Mouse (Mus musculus): Measurements from ENCODE around the gene Retreg2. TPM values are rescaled to one million over a fixed set of nuclear protein-coding genes. Genes with fewer than 3 reads are reported as not detected.

The Retreg2 gene
- polyA plus RNA-seq (2017; shearing (Covaris generic)), result 10 to 100 TPM; 15.1 to 27.4 TPM

GRCm38 (mm10) chr1:75142301-75143261, at the start of gene Retreg2, which contains the start of gene Cnppd1:
Retreg2 (plus strand) TSS chr1:75142778.
Cnppd1 (minus strand) TSS chr1:75142711.
- peak; percentile 74 for ATAC-seq

GRCm38 (mm10) chr1:75122211-75122610, 20.4 kb upstream of the Retreg2 start:
- no peak for ATAC-seq

- ATAC-seq, result peak; percentile 88
Observed at GRCm38 (mm10) chr1:75124346-75125321, 17.9 kb upstream of the Retreg2 start, which contains the start of gene Nhej1. Nhej1 (minus strand) TSS chr1:75125200.

DNA sequence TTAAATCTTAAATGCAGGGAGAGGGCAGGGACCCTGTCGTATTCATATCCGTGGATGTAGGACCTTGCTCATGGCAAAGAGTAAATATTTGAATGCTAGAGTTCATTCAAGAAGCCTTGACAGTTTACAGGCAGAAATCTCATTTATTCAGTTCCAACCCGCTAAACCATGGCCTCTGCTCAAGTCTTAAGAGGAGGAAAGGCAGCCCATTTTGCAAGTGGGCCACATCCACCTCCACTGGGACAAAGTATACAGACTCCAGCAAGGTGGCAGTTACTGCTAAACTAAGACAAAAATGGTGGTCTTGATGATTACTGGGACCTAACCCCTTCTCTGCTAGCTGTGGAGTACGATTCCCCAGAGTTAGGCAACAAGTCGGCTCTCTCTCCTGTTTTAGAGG, 17.2 kb upstream of the Retreg2 start:
- no peak for ATAC-seq

GRCm38 (mm10) chr1:75128641-75129040, 13.9 kb upstream of the Retreg2 start:
- ATAC-seq, result no peak

GRCm38 (mm10) chr1:75133421-75134207, 9.0 kb upstream of the Retreg2 start, which contains the start of gene Slc23a3:
Slc23a3 (minus strand) TSS chr1:75133890.
- no peak for ATAC-seq

- no peak for ATAC-seq
Observed at GRCm38 (mm10) chr1:75136293-75136692, 6.3 kb upstream of the Retreg2 start.

- ATAC-seq, result no peak
Observed at GRCm38 (mm10) chr1:75136730-75137129, 5.8 kb upstream of the Retreg2 start.

DNA sequence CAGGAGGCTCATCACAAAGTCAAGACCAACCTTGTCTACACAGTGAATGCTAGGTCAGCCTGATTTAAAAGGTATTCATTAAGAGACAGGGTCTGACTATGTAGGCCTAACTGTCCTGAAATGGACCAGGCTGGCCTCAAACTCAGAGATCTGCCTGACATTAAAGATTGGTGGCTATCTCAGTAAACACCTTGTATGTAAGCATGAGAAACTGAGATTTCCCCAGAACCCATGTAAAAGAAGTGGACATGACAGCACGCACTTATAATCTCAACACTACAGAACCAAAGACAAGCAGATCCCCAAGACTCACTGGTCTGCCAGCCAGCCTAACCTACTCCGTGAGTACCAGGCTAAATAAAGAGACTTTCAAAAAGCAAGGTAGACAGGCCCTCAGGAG, 4.1 kb upstream of the Retreg2 start:
- no peak for ATAC-seq

DNA sequence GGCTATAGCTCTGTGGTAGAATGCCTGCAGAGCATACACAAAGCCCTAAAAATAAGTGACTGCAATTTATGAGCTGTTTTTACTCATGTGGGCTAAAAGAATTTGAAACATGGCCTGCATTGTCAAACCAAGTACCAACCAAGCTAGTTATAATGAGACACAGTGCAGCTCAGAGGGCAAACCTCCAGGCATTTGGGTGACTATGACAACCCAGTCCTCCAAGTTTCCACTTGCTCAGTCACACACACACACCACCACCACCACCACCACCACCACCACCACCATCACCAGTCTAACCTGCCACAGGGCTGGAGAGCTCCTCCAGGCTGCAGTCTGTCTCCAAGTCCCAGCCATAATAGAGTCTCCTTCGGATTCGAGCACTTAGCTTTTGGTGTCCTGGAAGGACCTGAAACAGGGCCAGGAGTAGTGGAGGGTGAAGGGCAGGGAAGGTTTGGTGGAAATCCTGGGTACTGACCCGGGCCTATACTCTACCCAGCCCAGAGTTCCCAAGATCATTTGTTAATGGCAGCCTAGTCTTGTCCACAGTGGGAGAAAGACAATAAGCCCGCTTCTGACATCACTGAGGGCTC, 1.9 kb upstream of the Retreg2 start:
- ATAC-seq, result no peak

- ATAC-seq, result peak; percentile 57
Observed at GRCm38 (mm10) chr1:75141486-75142190, 940 bp upstream of the Retreg2 start.

- ATAC-seq, result no peak
Observed at GRCm38 (mm10) chr1:75145589-75145988, 3.0 kb downstream of the Retreg2 start.

GRCm38 (mm10) chr1:75147411-75148135, 5.0 kb downstream of the Retreg2 start:
- ATAC-seq, result no peak

DNA sequence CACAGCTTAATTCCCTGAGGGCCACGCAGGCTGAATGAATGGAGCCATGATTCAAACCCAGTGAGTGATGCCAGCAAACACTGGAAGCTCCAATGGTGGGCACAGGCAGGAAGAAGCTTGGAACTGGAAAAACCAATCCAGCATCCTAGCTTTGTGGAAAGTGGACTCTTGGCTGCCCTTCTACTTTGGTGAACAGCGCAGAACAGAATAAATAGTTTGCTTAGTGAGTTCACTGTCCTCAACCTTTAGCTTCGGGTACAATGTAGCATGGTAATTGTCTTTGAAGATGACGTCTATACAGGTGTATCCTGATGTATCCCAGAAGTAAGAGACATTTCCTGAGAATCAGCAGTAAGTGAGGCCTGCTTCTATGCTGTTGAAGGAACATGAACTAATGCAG, 6.1 kb downstream of the Retreg2 start:
- no peak for ATAC-seq

DNA sequence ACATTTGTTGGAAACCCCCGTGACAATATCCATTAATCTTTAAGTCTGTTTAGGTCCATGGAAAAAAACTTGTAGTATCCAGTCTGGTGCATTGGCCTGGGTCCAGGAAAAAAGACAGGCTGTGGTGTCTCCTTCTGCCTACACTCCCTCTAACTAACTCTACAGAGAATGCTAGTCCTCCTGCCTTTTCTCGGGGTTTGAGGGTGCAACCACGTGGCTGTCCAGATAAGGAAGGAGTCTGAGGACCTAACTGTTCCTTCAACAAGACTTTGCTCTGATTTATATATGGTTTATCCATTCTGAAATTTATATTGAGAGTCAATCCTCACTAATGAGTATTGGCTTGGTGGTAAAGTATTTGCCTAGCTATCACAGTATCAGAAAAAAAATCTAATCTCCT, 13.3 kb downstream of the Retreg2 start:
- no peak for ATAC-seq

DNA sequence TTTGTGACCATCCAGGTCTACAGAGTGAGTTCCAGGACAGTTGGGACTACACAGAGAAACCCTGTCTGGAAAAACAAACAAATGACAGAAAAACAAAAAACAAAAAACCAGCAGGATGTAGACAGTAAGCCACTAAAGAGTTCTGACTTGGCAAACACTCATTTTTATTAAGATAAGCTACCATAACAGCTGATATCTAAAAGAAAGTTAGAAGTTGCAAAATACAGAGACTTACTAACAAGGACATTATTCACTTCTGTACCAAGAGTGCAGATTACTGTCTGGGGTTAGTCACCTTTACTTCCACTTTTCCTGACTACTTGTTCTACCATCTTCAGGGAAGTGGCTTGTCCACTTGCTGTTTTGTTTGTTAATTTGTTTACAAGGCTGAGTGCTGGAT, 16.4 kb downstream of the Retreg2 start:
- no peak for ATAC-seq

DNA sequence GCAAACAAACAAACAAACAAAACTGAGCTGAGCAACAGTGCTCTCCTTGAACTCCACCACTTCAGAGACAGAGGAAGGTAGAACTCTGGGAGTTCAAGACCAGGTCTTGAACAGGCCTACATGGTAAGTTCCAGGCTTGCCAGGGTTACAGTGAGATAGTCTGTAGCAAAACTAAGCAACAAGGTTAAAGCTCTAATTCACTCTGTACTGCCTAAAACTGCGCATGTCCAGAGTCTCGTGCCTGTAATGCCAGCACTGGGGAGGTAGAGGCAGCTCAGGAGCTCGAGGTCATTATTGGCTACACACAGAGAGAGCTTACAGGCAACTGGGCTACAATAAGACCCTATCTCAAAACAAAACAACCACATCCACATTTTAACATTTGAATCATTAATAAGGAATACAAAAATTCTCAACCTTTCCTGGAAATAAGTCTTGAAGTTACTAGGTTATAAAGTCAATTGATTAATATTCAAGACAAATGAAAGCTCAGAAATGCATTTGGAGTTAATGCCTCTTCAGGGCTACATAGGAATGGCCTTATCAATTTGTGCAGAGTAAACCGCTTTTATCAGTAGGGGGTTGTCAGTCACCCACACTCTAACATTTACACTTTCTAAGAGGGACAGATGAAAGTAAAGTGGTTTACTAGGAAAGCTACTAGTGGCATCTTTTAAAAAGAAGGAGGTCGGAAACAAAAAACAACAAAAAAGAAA, 17.1 kb downstream of the Retreg2 start:
- ATAC-seq, result no peak

- ATAC-seq, result no peak
Observed at GRCm38 (mm10) chr1:75160256-75160617, 17.7 kb downstream of the Retreg2 start.

DNA sequence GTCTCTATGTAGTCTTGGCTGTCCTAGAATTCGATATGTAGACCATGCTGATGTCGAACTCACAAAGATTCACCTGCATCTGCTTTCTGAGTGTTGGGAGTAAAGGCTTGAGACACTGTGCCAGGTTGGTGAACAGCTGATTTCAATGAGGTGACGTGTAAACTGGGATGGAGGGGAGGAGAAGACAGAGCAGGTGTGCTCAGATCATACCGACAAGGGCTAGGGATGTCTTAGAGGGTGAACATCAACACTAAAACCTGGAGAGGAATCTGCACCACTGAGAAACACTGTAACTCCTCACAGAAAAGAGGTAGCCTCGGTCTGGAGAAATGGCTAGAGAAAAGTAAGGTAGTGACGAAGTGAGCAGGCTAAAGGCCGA, 25.5 kb downstream of the Retreg2 start:
- peak; percentile 6 for ATAC-seq

Measured in activated CD4-positive, CD25-positive, alpha-beta regulatory T cell, adult 4 months (primary cell).